Mouse (Mus musculus): ENCODE data around the gene Chrm1.

GRCm38 (mm10) chr19:8665746-8666145, 2.2 kb downstream of the Chrm1 start:
- TF ChIP-seq CTCF (IDR thresholded peaks at IDR 0.05; ENCODE audit: control insufficient read depth, insufficient read depth, insufficient read length) (no peak), FOSL1 (IDR thresholded peaks at IDR 0.05; ENCODE audit: insufficient read depth, low read length, poor library complexity, severe bottlenecking) (no peak), MAX (IDR thresholded peaks at IDR 0.05) (no peak), MYOD1 (IDR thresholded peaks at IDR 0.05; ENCODE audit: control insufficient read depth, insufficient read length, low read depth) (no peak), USF1 (IDR thresholded peaks at IDR 0.05; ENCODE audit: low read depth) (no peak)
